Mouse (Mus musculus) stomach, postnatal 0 days (tissue): ENCODE measurements around the gene Ccl17.
A peak's percentile ranks its signal among the peaks of the same experiment; 100 is the strongest.

Experiments
- CTCF ChIP-seq: IDR thresholded peaks from 2 replicates; pipeline ENCODE4 v1.5.1; 2016; ENCODE audit warnings: antibody characterized with exemption, low read depth, mild to moderate bottlenecking, moderate library complexity
- EP300 ChIP-seq: optimal IDR thresholded peaks from 2 replicates; pipeline ENCODE3; 2016; ENCODE audit warnings: antibody characterized with exemption

- no peak for TF ChIP-seq EP300
- TF ChIP-seq CTCF, result peak; percentile 75
Observed at GRCm38 (mm10) chr8:94814556-94814955, 4.3 kb downstream of the Ccl17 start.
